Mouse (Mus musculus) heart, postnatal 0 days (tissue): ENCODE measurements at regions not wholly inside any gene's neighbourhood (a gene's known extent, or its start where the extent isn't known, plus 50 kb on each side); places are given as distances from the start of the nearest gene placed in this dataset.

Experiments
- CTCF ChIP-seq: IDR thresholded peaks from 2 replicates; pipeline ENCODE4 v1.5.1; 2016; ENCODE audit warnings: antibody characterized with exemption, control low read depth, low read depth
- EP300 ChIP-seq: IDR thresholded peaks from 2 replicates; pipeline ENCODE4 v1.6.1; 2016; ENCODE audit warnings: antibody characterized with exemption, low read depth

DNA sequence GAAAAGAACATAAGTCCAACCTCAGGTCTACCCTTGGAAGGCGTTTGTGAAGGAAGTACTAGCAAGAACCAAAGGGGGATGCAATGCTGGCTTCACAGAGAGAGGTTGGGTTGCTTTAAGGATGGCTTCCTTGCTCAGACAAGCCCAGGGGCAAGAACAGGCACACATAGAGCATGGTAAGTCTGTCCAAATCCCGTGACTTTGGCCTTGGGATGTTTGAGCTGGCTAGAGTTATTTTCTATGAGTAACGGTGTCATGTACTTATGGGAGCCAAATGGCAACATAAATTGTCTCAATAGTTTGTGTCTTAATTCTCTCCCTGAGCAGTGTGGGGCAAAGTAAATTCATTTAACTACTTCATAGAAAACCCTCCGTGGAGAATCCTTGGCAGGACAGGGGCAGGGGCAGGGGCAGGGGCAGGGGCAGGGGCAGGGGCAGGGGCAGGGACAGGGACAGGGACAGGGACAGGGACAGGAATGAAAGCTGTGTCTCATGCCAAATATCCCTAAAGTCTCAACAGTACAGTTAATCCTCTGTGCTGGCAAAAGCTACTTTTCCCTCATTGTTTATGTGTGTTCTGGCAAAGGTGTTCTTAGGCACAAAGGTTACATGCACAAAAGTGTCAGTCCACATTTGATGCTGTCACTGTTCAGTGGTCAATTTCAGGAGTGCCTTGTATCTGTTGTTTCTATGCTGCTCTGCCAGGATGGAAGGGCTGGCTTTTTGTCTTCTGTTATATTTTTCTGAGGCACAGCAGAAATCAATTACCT lies 167.7 kb downstream of the Ifng start:
- TF ChIP-seq CTCF = no peak
- no peak for TF ChIP-seq EP300
